ENCODE assay signal across 8 mouse cellular contexts in genomic region chr6:127560872-127561230, GRCm38 (mm10). TPM values are rescaled to one million over a fixed set of nuclear protein-coding genes. Genes with fewer than 3 reads are reported as not detected.
DNase-seq lines count a peak whose midpoint lies in the region; ATAC-seq and TF ChIP-seq lines count a peak whose summit lies in the region.

No protein-coding gene starts in this region.

- peak overlapping the region; percentile 95 for H3K4me2 ChIP-seq in lung, embryonic 15.5 days
- peak overlapping the region; percentile 75 for H3K4me2 ChIP-seq in limb, embryonic 11.5 days (ENCODE audit: low read depth, severe bottlenecking)

- 0 out of 2 replicates have a peak, but pooled peaks have one; percentile 4 for TF ChIP-seq CTCF in olfactory bulb, adult 2 months (IDR thresholded peaks at IDR 0.05; ENCODE audit: insufficient read depth, low read depth, low read length)

- DNase-seq in lung, postnatal 25 days (ENCODE audit: low spot score): no peak
- no peak for DNase-seq in forebrain, embryonic 10.5 days (ENCODE audit: extremely low spot score, low spot score)
- DNase-seq in limb, embryonic 11.5 days (ENCODE audit: low spot score): no peak
- no peak for DNase-seq in layer of hippocampus, adult 8-10 months (ENCODE audit: low spot score in 2 of 2)
- DNase-seq in MN1 (ENCODE audit: low spot score): no peak
- no peak for DNase-seq in B cell, adult 2 months

- no peak for TF ChIP-seq POLR2A in olfactory bulb, adult 2 months (IDR thresholded peaks at IDR 0.05; ENCODE audit: insufficient read depth, low read depth, low read length)

- no peaks in the 10 kb centered on the region for H3K36me3 ChIP-seq in lung, embryonic 15.5 days
- H3K36me3 ChIP-seq in forebrain, embryonic 10.5 days (replicated peaks): no peaks in the 10 kb centered on the region
- no peaks in the 10 kb centered on the region for H3K36me3 ChIP-seq in limb, embryonic 11.5 days (ENCODE audit: control insufficient read depth, insufficient read depth, low read length)

- no peaks in the 10 kb centered on the region for H3K27me3 ChIP-seq in lung, embryonic 15.5 days
- H3K27me3 ChIP-seq in forebrain, embryonic 10.5 days (ENCODE audit: poor library complexity, severe bottlenecking): peaks cover 10% of the 10 kb centered on the region
- H3K27me3 ChIP-seq in limb, embryonic 11.5 days (ENCODE audit: control insufficient read depth, insufficient read depth, low read length): no peaks in the 10 kb centered on the region

- H3K9ac ChIP-seq in lung, embryonic 15.5 days: peak overlapping the region; percentile 59
- peak overlapping the region; percentile 38 for H3K9ac ChIP-seq in limb, embryonic 11.5 days (ENCODE audit: low read length)

- ATAC-seq in lung, embryonic 15.5 days (ENCODE audit: borderline replicate concordance, extremely low read depth, low FRiP score, low TSS enrichment): no peak
- no peak for ATAC-seq in limb, embryonic 11.5 days (ENCODE audit: insufficient number of reproducible peaks, low FRiP score, low TSS enrichment, low read depth)

- 8% methylated on average over 7 of the region's 7 CpGs for WGBS in lung, embryonic 15.5 days
- 6% methylated on average over 7 of the region's 7 CpGs for WGBS in forebrain, embryonic 10.5 days
- 12% methylated on average over 7 of the region's 7 CpGs for WGBS in limb, embryonic 11.5 days
- 17% methylated on average over 7 of the region's 7 CpGs for WGBS in olfactory bulb, adult 2 months

- peak overlapping the region; percentile 55 for H3K4me3 ChIP-seq in lung, embryonic 15.5 days
- H3K4me3 ChIP-seq in forebrain, embryonic 10.5 days: peak overlapping the region; percentile 55
- peak overlapping the region; percentile 40 for H3K4me3 ChIP-seq in limb, embryonic 11.5 days (ENCODE audit: low read depth, low read length)
- H3K4me3 ChIP-seq in olfactory bulb, adult 2 months (ENCODE audit: insufficient read depth, low read depth, low read length): no peak overlapping the region

- H3K27ac ChIP-seq in lung, embryonic 15.5 days: peak overlapping the region; percentile 92
- peak overlapping the region; percentile 74 for H3K27ac ChIP-seq in forebrain, embryonic 10.5 days
- H3K27ac ChIP-seq in limb, embryonic 11.5 days (replicated peaks; ENCODE audit: low read depth, low read length): peak overlapping the region; percentile 65; the same call in 1 of the 2 replicates
- H3K27ac ChIP-seq in olfactory bulb, adult 2 months (ENCODE audit: insufficient read depth, low read depth, low read length): no peak overlapping the region

- H3K4me1 ChIP-seq in lung, embryonic 15.5 days: peaks cover 30% of the 10 kb centered on the region
- H3K4me1 ChIP-seq in forebrain, embryonic 10.5 days: peaks cover 17% of the 10 kb centered on the region
- 0 out of 2 replicates have a peak, but pooled peaks cover 2% of the 10 kb centered on the region for H3K4me1 ChIP-seq in limb, embryonic 11.5 days (ENCODE audit: control insufficient read depth, insufficient read depth, low read length)
- H3K4me1 ChIP-seq in olfactory bulb, adult 2 months (ENCODE audit: control insufficient read depth, insufficient read depth, low read length): peaks cover 6% of the 10 kb centered on the region

- H3K9me3 ChIP-seq in lung, embryonic 15.5 days: no peaks in the 10 kb centered on the region
- no peaks in the 10 kb centered on the region for H3K9me3 ChIP-seq in forebrain, embryonic 10.5 days
- H3K9me3 ChIP-seq in limb, embryonic 11.5 days (ENCODE audit: control insufficient read depth, low read length): no peaks in the 10 kb centered on the region

RNA-seq across cellular contexts. Expression of gene Cracr2a, which starts 0.3 kb away (rescaled TPM):
- 4.5 and 5.0 TPM in 2 replicates for polyA plus RNA-seq in lung, embryonic 15.5 days (2015; fragmentation: Nextera tagmentation; extraction: Ambion mirVana)
- 0.73 and 0.86 TPM in 2 replicates for polyA plus RNA-seq in forebrain, embryonic 10.5 days (2016; fragmentation: Nextera tagmentation; extraction: Ambion mirVana)
- 1.2 and 1.4 TPM in 2 replicates for polyA plus RNA-seq in limb, embryonic 11.5 days (2014; fragmentation: Nextera tagmentation; extraction: Ambion mirVana)
- polyA plus RNA-seq in olfactory bulb, adult 2 months (2012; ENCODE audit: insufficient read depth, insufficient read length, low replicate concordance, missing spikeins): not detected in 2 replicates
- total RNA-seq in layer of hippocampus, adult 8-10 months (2022): 1 to 10 TPM; 2.8 to 3.6 (median 3.4) TPM
